Mouse (Mus musculus) lung, postnatal 25 days (tissue): Measurements from ENCODE around the gene Dis3.
A peak's percentile ranks its signal among the peaks of the same experiment; 100 is the strongest.
"Not testable (repeated sequence)": the region's sequence is repeated elsewhere in the genome, so short reads cannot be mapped to it uniquely, and the experiment has no call there.

Experiments
- DNase-seq: peaks from one replicate; pipeline ENCODE4 v3.0.0; 2022; ENCODE audit warnings: low spot score

Dis3 gene

DNA sequence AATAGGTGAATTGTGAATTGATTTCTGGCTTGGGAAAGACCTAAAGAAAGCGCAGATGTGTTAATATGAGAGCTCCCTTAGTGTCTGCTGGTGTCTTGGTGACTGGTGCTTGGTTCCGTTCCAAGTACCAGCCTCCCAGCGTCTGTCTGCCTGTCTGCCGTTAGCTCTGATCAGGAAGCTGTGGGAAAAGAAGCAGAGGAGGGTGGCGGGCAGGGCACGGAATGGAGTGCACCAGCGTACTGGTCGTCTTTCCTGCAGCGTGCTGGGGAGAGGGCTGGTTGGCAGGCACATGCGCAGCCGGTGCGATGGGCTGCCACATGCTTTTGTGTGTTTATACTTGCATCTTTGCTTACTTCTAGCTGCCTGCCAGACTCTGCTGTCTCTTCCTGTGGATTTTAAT is 39.0 kb downstream of the Dis3 start:
- DNase-seq: no peak

- no peak for DNase-seq
Observed at GRCm38 (mm10) chr14:99058959-99059586, 40.5 kb downstream of the Dis3 start.

- DNase-seq: no peak
Observed at GRCm38 (mm10) chr14:99046782-99047181, 52.8 kb downstream of the Dis3 start.

DNA sequence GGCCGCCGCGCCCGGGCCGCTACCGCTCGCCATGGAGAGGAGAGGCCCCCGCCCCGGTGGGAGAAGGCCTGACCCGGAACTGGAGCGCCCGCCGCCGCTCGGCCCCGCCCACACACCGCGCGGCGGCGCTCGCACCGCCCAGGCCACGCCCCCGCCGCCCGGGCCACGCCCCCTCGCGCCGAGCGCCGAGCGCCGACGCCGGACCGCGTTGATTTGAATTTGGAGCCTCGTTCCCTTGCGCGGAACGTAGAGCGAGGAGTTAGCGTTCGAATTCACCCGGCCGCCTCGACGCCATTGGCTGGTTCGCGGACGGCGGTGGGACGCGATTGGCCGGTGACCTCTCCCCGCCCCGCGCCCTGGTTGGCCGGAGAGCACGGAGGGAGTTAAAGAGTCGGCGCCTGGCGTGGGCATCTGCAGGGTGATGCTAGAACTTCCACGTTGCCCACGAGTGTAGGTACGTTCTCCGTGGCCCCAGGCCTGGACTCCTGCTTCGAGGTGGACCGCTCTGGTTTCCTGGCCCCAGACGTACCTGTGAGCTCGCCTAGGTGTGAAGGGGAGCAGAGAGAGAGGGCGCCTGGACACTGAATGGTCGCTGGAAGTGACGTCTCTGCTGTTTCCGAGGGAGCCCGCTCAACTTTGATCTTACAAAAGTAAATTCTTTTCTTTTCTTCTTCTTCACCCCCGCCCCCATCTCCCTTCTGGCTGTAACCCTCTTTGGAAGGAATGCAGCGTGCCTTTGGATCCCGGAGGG is 53.4 kb downstream of the Dis3 start, which contains the start of the genes Mzt1 and Bora:
Gene Mzt1 (minus strand): TSS at position 104 of the 751 bp plus-strand sequence.
Gene Bora (plus strand): TSS at position 192 of the 751 bp plus-strand sequence.
- DNase-seq: peak; percentile 93

DNA sequence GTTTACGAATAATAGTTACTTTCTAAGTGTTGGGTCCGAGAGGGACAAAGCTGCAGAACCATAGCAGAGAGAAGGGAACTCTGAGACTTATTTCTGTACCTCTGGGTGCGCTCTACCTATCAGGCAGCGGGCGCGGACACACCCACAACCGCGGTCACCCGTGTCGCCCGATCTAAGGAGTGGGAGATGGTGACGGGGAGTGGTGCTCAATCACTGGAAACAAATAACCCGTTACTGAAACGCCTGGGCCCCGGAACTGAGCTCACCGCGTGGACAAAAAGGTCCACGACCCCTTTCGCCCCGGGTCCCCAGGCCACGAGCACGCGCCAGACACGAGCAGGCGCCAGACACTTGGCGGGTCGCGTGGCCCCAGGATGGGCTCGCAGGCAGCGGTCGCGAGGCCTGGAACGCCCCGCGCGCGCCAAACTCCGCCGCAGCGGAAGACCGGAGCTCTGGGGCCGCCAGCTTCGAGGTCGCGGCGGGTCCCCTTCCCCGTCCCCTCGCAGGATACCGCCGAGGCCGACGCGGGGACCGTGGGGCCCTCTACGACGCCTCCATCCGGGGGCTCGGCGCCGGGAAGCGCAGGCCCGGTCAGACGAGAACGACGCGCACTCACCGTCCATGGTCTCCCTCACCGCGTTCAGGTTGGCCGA is 54.1 kb downstream of the Dis3 start:
- DNase-seq: no peak

DNA sequence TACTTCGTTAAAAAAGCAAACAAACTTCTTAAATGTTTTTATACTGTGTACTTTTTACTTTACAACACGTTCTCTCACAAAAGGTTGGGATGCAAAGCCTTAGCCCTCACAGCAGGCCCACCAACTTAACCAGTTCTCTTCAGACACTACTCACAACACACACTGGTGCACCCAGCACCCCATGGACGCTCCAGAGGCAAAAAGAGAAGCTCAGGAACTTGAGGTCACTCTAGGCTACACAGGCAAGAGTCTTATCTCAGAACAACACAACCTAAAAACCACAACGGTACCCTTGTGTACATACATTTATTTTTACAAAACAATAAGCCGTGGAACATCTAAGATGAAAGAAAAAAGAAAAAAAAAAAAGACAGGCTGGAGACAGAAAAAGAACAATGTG is 54.9 kb downstream of the Dis3 start:
- DNase-seq: no peak

DNA sequence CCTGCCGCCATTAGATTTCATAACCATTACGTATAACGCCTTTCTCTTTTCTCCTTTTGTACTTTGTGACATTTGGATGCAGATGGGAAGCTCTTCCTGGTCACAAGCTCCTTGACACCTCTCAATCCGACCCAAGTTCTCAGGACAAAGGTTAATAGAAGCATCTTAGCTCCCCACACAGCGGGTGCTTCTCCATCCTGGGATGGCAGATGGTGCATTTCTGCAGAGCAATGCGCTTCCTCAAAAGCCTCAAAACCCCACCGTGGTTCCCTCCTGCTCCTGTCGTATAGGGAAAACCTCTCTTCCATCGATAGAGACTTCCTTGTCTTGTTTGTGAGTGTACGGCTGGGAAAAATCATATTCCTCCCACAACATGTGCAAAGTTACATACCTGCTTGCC is 55.5 kb downstream of the Dis3 start:
- DNase-seq: no peak

- no peak for DNase-seq
Observed at GRCm38 (mm10) chr14:99043499-99043898, 56.1 kb downstream of the Dis3 start.

DNA sequence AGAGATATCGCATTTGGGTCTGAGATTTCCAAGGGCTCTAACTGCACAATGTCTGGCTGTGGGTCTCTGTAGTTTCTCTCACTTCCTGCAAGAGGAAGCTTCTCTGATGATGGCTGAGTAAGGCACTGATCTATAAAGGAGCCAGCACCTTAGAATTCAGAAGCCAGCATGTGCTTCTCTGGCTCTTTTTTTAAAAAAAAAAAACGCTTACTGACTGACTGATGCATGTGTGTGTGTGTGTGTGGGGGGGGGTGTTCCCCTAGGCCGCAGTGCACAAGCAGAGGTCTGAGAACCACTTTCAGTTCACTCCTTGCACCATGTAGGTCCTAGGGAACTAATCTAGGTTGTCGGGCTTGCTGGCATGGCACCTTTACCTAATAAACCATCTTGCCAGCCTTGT is 58.2 kb downstream of the Dis3 start:
- DNase-seq: no peak

DNA sequence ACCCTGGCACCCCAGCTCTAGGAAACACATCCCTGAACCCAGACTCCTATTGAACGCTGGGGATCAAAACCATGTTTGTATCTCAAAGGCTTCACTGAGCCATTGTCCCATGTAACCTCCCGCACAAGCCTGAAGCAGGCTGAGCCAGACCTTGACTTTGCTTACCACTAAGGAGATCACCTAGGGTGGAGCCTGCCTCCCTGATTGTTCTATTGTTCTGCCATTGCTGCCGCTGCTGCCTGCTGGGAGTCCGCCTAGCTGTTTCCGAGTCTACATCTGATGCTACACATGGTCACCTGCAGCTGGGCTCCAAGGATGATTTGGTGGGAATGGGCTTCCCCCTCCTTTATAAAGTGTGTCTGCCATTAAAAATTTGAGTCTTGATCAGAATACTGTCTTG is 60.3 kb downstream of the Dis3 start:
- not testable (repeated sequence) for DNase-seq

DNA sequence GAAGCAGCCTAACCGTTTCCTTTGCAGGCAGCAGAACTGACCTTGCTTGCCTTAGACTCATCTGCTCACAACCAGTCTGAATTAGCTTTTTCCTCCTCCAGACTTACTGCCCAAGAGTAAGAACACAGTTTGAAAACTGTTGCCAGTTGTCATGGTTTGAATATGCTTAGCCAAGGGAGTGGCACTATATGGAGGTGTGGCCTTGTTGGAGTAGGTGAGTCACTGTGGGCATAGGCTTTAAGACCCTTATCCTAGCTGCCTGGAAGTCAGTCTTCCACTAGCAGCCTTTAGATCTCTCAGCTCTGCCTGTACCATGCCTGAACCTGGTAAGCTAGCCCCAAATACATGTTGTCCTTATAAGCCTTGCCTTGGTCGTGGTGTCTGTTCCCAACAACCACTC is 61.9 kb downstream of the Dis3 start:
- peak; percentile 18 for DNase-seq

- no peak for DNase-seq
Observed at GRCm38 (mm10) chr14:99036039-99036438, 63.5 kb downstream of the Dis3 start.

DNA sequence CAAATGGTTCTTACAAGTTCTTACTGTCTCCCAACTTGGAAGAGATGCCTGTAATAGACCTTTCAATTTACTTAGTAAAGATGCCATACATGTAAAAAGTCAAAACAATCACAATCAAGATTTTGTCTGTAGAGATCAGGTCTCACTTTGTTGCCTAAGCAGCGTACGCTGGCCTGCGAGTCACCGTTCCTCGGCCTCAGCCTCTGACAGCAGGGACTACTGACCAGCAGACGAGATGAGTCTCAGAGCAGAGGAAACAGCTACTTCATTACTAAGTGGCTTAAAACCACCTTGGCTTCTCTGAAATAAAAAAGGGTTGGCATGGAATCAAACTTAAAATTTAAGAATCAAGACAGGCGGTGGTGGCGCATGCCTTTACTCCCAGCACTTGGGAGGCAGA is 64.7 kb downstream of the Dis3 start:
- not testable (repeated sequence) for DNase-seq

DNA sequence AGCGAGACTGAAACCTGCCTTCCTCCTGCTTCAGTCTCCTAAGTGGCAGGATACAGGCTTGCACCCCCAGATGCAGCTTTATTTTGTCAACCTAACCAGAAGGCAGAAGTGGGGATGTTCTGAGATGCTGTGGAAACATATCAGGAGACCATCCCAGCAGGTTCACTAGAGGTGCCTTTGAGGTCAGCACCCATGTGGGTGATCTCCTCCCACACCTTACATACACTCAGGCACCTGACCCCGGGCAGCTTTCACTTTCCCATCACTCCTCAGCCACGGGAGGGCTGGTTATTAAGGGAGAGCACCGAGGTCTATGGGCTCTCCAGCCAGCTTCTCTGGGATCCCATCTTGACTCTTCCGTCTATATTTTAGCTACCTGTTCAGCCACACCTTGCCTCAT is 67.0 kb downstream of the Dis3 start:
- DNase-seq: no peak

GRCm38 (mm10) chr14:99031337-99031873 is 68.2 kb downstream of the Dis3 start:
- no peak for DNase-seq

DNA sequence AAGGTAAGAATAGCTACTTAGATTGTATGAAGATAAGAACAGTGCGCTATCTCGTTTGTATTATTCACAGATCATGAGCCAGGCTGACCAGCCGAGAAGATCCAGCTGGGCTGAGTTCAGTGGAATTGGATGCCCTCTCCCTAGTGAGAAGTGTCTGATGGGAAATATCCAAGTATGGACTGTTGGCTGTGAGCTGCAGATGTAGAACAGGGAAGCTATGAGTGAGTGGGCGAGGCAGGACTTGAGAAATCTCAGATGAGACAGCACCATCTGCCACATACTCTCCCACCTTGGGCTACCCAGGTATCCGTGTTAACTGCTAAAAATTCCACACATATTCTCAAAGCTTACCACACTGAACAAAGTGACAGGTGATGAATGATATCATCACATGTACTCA is 69.6 kb downstream of the Dis3 start:
- no peak for DNase-seq
